19 mouse cellular contexts compared by ENCODE assay signal in the genomic region with DNA sequence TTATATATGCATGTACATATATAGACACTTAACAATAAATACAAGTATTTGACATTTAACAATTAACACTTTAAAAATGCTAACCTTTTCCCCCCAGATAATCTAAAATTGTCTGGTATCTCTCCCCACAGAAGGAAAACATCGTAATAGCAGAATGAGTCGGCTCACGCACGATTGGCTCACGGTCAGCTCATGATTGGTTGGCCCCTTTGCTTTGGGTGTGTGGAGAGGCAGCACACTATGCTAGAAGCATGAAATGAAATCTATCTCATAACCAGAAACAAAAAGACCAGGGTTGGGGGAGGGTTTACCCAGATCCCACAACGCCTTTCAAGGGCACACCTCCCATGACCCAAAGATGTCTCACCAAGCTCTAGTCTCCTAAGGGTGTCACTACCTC. TPM values are rescaled to one million over a fixed set of nuclear protein-coding genes. Genes with fewer than 3 reads are reported as not detected.
DNase-seq lines count a peak whose midpoint lies in the region; TF ChIP-seq lines count a peak whose summit lies in the region.
"Had no signal": no experiment of that assay in that cellular context is flagged by ENCODE, and none has a peak within 500 bp of the region (broad histone marks: within the 10 kb centered on the region; RNA-seq: fewer than 3 reads in every experiment).

No protein-coding gene starts in this region.

- H3K27ac ChIP-seq in gastrocnemius, adult 2 months = peak overlapping the region; percentile 62
- H3K27ac ChIP-seq: forebrain, embryonic 10.5 days; forebrain, embryonic 13.5 days; hindbrain, embryonic 14.5 days had no signal

- TF ChIP-seq CTCF in gastrocnemius, adult 2 months (IDR thresholded peaks at IDR 0.05) = no peak

- DNase-seq in adrenal gland, adult 2 months = peak; percentile 19
- no peak for DNase-seq in adrenal gland, postnatal 36 days
- DNase-seq in gastrocnemius, adult 2 months = peak; percentile 39
- DNase-seq in gastrocnemius, postnatal 25 days = no peak
- peak; percentile 22 to 31 for DNase-seq in heart, adult 18-20 months
- no peak for DNase-seq in heart, postnatal 25 days (ENCODE audit: low spot score)
- DNase-seq in 416B (ENCODE audit: low read depth) = peak; percentile 21
- DNase-seq in lung, postnatal 25 days (ENCODE audit: low spot score) = no peak
- DNase-seq: adrenal gland, postnatal 10 days; B cell, adult 2 months; cerebellum, adult 11-12 months; cerebellum, adult 8-10 months; cerebellum, postnatal 14 days; gastrocnemius, postnatal 36 days; heart, postnatal 4 days; kidney, adult 2 months had no signal

- no peak overlapping the region for H3K4me3 ChIP-seq in gastrocnemius, adult 2 months
- H3K4me3 ChIP-seq: forebrain, embryonic 10.5 days; forebrain, embryonic 13.5 days had no signal

- intact Hi-C loops in gastrocnemius, adult 2 months (cut with DNase I) = loop anchor here (5.0 to 10.0 kb wide), 2 partner anchors 57 to 130 kb away; no protein-coding TSS in a partner anchor
- intact Hi-C loops in heart, postnatal 25 days (cut with DNase I) = loop anchor here (5.0 kb wide), 1 partner anchor 122 kb away; no protein-coding TSS in a partner anchor

RNA-seq across cellular contexts. Expression of gene BC048403, which starts 34.9 kb away (rescaled TPM):
- total RNA-seq in adrenal gland, adult 2 months (2021) = 10 to 100 TPM in 1 of 2 experiments, 1 to 10 TPM in 1; 8.4 to 12.4 TPM
- polyA plus RNA-seq in adrenal gland, adult 2 months (2012; rRNA removed) = 7.3 and 16.9 TPM in 2 replicates
- 10 to 100 TPM in 1 of 2 experiments, 1 to 10 TPM in 1; 9.0 to 13.3 TPM for total RNA-seq in adrenal gland, postnatal 36 days (2021)
- total RNA-seq in gastrocnemius, adult 2 months (2021) = 1 to 10 TPM; 1.5 to 2.0 TPM
- total RNA-seq in gastrocnemius, postnatal 25 days (2021) = 1 to 10 TPM in 1 of 2 experiments, under 1 TPM in 1; 0.86 to 1.5 TPM
- 1 to 10 TPM; 2.0 to 2.7 TPM for total RNA-seq in heart, adult 18-20 months (2021)
- total RNA-seq in heart, postnatal 25 days (2021) = 1 to 10 TPM; 1.4 to 1.5 TPM

Comparison
In these comparisons a context has a peak if more than half of its experiments do, and no peak if none do; other contexts are left out.
1. DNase-seq: peak in adrenal gland, adult 2 months (single experiment), gastrocnemius, adult 2 months (single experiment), heart, adult 18-20 months (2 of 2) and 416B (single experiment); none in adrenal gland, postnatal 36 days (0 of 2), gastrocnemius, postnatal 25 days (single experiment), heart, postnatal 25 days (single experiment) and lung, postnatal 25 days (single experiment).